Mouse (Mus musculus): ENCODE data around the gene Ppp1r12c.

GRCm38 (mm10) chr7:4448439-4448838 lies 53.0 kb downstream of the Ppp1r12c start:
- TF ChIP-seq POLR2A (IDR thresholded peaks at IDR 0.05; ENCODE audit: extremely low read depth, insufficient read depth, low read length) = no peak
- TF ChIP-seq CTCF (IDR thresholded peaks at IDR 0.05; ENCODE audit: low read depth, low read length) = no peak
